In genomic region chr13:36368799-36369198, GRCm38 (mm10) we compare ENCODE assay signal across 15 mouse cellular contexts.
DNase-seq lines count a peak whose midpoint lies in the region; ATAC-seq and TF ChIP-seq lines count a peak whose summit lies in the region.
"Had no signal": no experiment of that assay in that cellular context is flagged by ENCODE, and none has a peak within 500 bp of the region (broad histone marks: within the 10 kb centered on the region; RNA-seq: fewer than 3 reads in every experiment).

No protein-coding gene starts in this region.

- no peak overlapping the region for H3K4me3 ChIP-seq in hindbrain, postnatal 0 days (ENCODE audit: low read length)
- H3K4me3 ChIP-seq in hindbrain, embryonic 12.5 days: no peak overlapping the region
- no peak overlapping the region for H3K4me3 ChIP-seq in cortical plate, adult 2 months (ENCODE audit: insufficient read depth, low read length)
- H3K4me3 ChIP-seq in midbrain, embryonic 16.5 days (ENCODE audit: low read depth, low read length): no peak overlapping the region
- H3K4me3 ChIP-seq: heart, embryonic 10.5 days; liver, embryonic 12.5 days; stomach, embryonic 15.5 days had no signal

- WGBS in hindbrain, postnatal 0 days: 11% methylated on average over 3 of the region's 3 CpGs
- WGBS in hindbrain, embryonic 12.5 days: 59% methylated on average over 3 of the region's 3 CpGs
- 26% methylated on average over 3 of the region's 3 CpGs for WGBS in midbrain, embryonic 16.5 days

- no peaks in the 10 kb centered on the region for H3K27me3 ChIP-seq in hindbrain, postnatal 0 days (ENCODE audit: insufficient read depth, low read length)
- no peaks in the 10 kb centered on the region for H3K27me3 ChIP-seq in hindbrain, embryonic 12.5 days
- no peaks in the 10 kb centered on the region for H3K27me3 ChIP-seq in midbrain, embryonic 16.5 days (ENCODE audit: control insufficient read depth, insufficient read depth, low read depth, low read length)
- H3K27me3 ChIP-seq: liver, embryonic 12.5 days; stomach, embryonic 15.5 days had no signal

- no peak overlapping the region for H3K27ac ChIP-seq in hindbrain, postnatal 0 days
- H3K27ac ChIP-seq in hindbrain, embryonic 12.5 days: no peak overlapping the region
- H3K27ac ChIP-seq in cortical plate, adult 2 months (ENCODE audit: insufficient read depth, low read length): peak overlapping the region; percentile 22; the same call in 1 of the 2 replicates
- no peak overlapping the region for H3K27ac ChIP-seq in midbrain, embryonic 16.5 days (ENCODE audit: low read length)
- H3K27ac ChIP-seq: heart, embryonic 10.5 days; liver, embryonic 12.5 days; macrophage; stomach, embryonic 15.5 days had no signal

- peak; percentile 2 for DNase-seq in hindbrain, postnatal 0 days (ENCODE audit: low spot score)
- peak; percentile 44 for DNase-seq in brain, adult 2 months (ENCODE audit: low read depth, low spot score)
- no peak for DNase-seq in kidney, postnatal 14 days
- DNase-seq in gastrocnemius, adult 8-10 months (ENCODE audit: low spot score in 2 of 2): no peak
- DNase-seq: cerebellum, adult 11-12 months; lung, embryonic 14.5 days; spleen, adult 18-20 months had no signal

- no peak for ATAC-seq in hindbrain, postnatal 0 days
- no peak for ATAC-seq in hindbrain, embryonic 12.5 days (ENCODE audit: low FRiP score)
- ATAC-seq in midbrain, embryonic 16.5 days: peak; percentile 82
- ATAC-seq: liver, embryonic 12.5 days had no signal

- H3K9ac ChIP-seq in hindbrain, postnatal 0 days (replicated peaks; ENCODE audit: low read length): no peak overlapping the region
- no peak overlapping the region for H3K9ac ChIP-seq in hindbrain, embryonic 12.5 days
- no peak overlapping the region for H3K9ac ChIP-seq in midbrain, embryonic 16.5 days (ENCODE audit: low read depth, low read length)
- H3K9ac ChIP-seq: liver, embryonic 12.5 days; lung, embryonic 14.5 days; stomach, embryonic 15.5 days had no signal

- H3K4me1 ChIP-seq in hindbrain, postnatal 0 days (ENCODE audit: insufficient read depth, low read length): no peaks in the 10 kb centered on the region
- H3K4me1 ChIP-seq in hindbrain, embryonic 12.5 days: 0 out of 2 replicates have a peak, but pooled peaks cover 3% of the 10 kb centered on the region
- peaks cover 4% of the 10 kb centered on the region for H3K4me1 ChIP-seq in cortical plate, adult 2 months (ENCODE audit: control insufficient read depth, insufficient read depth, low read length)
- H3K4me1 ChIP-seq in midbrain, embryonic 16.5 days (ENCODE audit: control insufficient read depth, insufficient read depth, low read length): peaks cover 3% of the 10 kb centered on the region; the same call in 1 of the 2 replicates
- H3K4me1 ChIP-seq: heart, embryonic 10.5 days; liver, embryonic 12.5 days; stomach, embryonic 15.5 days had no signal

- H3K4me2 ChIP-seq in hindbrain, postnatal 0 days (ENCODE audit: low read depth, low read length): no peak overlapping the region
- H3K4me2 ChIP-seq in hindbrain, embryonic 12.5 days (replicated peaks): no peak overlapping the region
- H3K4me2 ChIP-seq in midbrain, embryonic 16.5 days (ENCODE audit: low read length): no peak overlapping the region
- H3K4me2 ChIP-seq: liver, embryonic 12.5 days; lung, embryonic 14.5 days; stomach, embryonic 15.5 days had no signal

- no peaks in the 10 kb centered on the region for H3K36me3 ChIP-seq in hindbrain, postnatal 0 days (ENCODE audit: insufficient read depth, low read length)
- H3K36me3 ChIP-seq in hindbrain, embryonic 12.5 days: no peaks in the 10 kb centered on the region
- H3K36me3 ChIP-seq in midbrain, embryonic 16.5 days (ENCODE audit: control insufficient read depth, insufficient read depth, low read length): no peaks in the 10 kb centered on the region
- H3K36me3 ChIP-seq: heart, embryonic 10.5 days; liver, embryonic 12.5 days; stomach, embryonic 15.5 days had no signal

- H3K9me3 ChIP-seq in hindbrain, postnatal 0 days (ENCODE audit: low read length): no peaks in the 10 kb centered on the region
- no peaks in the 10 kb centered on the region for H3K9me3 ChIP-seq in hindbrain, embryonic 12.5 days (replicated peaks)
- H3K9me3 ChIP-seq in midbrain, embryonic 16.5 days (replicated peaks; ENCODE audit: control insufficient read depth, low read length, poor library complexity, severe bottlenecking): no peaks in the 10 kb centered on the region
- H3K9me3 ChIP-seq: G1E; heart, embryonic 10.5 days; liver, embryonic 12.5 days; stomach, embryonic 15.5 days had no signal

- TF ChIP-seq POLR2A in cortical plate, adult 2 months (IDR thresholded peaks at IDR 0.05; ENCODE audit: extremely low read depth, insufficient read depth, low read length): no peak

- no peak for TF ChIP-seq CTCF in hindbrain, postnatal 0 days (IDR thresholded peaks at IDR 0.05; ENCODE audit: low read depth)
- TF ChIP-seq CTCF in cortical plate, adult 2 months (IDR thresholded peaks at IDR 0.05; ENCODE audit: extremely low read depth, insufficient read depth, low read length): no peak

Comparison
In these comparisons a context has a peak if more than half of its experiments do, and no peak if none do; other contexts are left out.
1. DNase-seq: peak in hindbrain, postnatal 0 days (single experiment) and brain, adult 2 months (single experiment); none in kidney, postnatal 14 days (single experiment) and gastrocnemius, adult 8-10 months (0 of 2).